29 mouse cellular contexts compared by ENCODE assay signal in genomic region chr7:107044407-107044806, GRCm38 (mm10). TPM values are rescaled to one million over a fixed set of nuclear protein-coding genes. Genes with fewer than 3 reads are reported as not detected.
"Had no signal": no experiment of that assay in that cellular context is flagged by ENCODE, and none has a peak within 500 bp of the region (broad histone marks: within the 10 kb centered on the region; RNA-seq: fewer than 3 reads in every experiment).

No protein-coding gene starts in this region.

- DNase-seq: kidney, adult 8-10 months; kidney, postnatal 10 days; kidney, postnatal 36 days; layer of hippocampus, postnatal 36 days; liver, embryonic 13.5 days; lung, adult 2 months; retina, postnatal 1 day; right cerebral cortex, postnatal 25 days; spleen, adult 18-20 months; thymus, adult 18-20 months; thymus, postnatal 36 days had no signal

- H3K4me3 ChIP-seq: kidney, embryonic 15.5 days; left cerebral cortex, adult 2 months; liver, embryonic 13.5 days; midbrain, embryonic 13.5 days; neural tube, embryonic 12.5 days; neural tube, embryonic 15.5 days had no signal

- H3K9me3 ChIP-seq: kidney, embryonic 15.5 days; liver, embryonic 13.5 days; midbrain, embryonic 13.5 days; neural tube, embryonic 12.5 days; neural tube, embryonic 15.5 days had no signal

- H3K36me3 ChIP-seq: kidney, embryonic 15.5 days; liver, embryonic 13.5 days; midbrain, embryonic 13.5 days; neural tube, embryonic 12.5 days; neural tube, embryonic 15.5 days had no signal

- H3K27me3 ChIP-seq: kidney, embryonic 15.5 days; liver, embryonic 13.5 days; midbrain, embryonic 13.5 days; neural tube, embryonic 12.5 days; neural tube, embryonic 15.5 days had no signal

- H3K4me1 ChIP-seq: kidney, embryonic 15.5 days; liver, embryonic 13.5 days; midbrain, embryonic 13.5 days; neural tube, embryonic 12.5 days; neural tube, embryonic 15.5 days had no signal

- ATAC-seq: midbrain, embryonic 13.5 days; midbrain, embryonic 16.5 days had no signal

- H3K27ac ChIP-seq: kidney, embryonic 15.5 days; left cerebral cortex, adult 2 months; liver, embryonic 13.5 days; midbrain, embryonic 13.5 days; neural tube, embryonic 12.5 days; neural tube, embryonic 15.5 days had no signal

RNA-seq across cellular contexts. Expression of gene Olfr713, which starts 13.4 kb away (rescaled TPM):
- total RNA-seq: layer of hippocampus, adult 8-10 months; layer of hippocampus, postnatal 10 days; layer of hippocampus, postnatal 36 days; left cerebral cortex, adult 2 months; left cerebral cortex, postnatal 10 days; left cerebral cortex, postnatal 36 days; liver, adult 2 months had no signal
- polyA plus RNA-seq: kidney, embryonic 15.5 days; limb, embryonic 11.5 days; limb, embryonic 14.5 days; liver, adult 2 months; liver, embryonic 13.5 days; liver, embryonic 16.5 days; lung, adult 2 months; lung, embryonic 16.5 days; midbrain, embryonic 13.5 days; midbrain, embryonic 16.5 days; neural tube, embryonic 12.5 days; neural tube, embryonic 15.5 days; stomach, embryonic 16.5 days; testis, adult 2 months; urinary bladder, adult 2 months had no signal

RNA-seq across cellular contexts. Expression of gene Olfr714, which starts 26.4 kb away (rescaled TPM):
- total RNA-seq: layer of hippocampus, adult 8-10 months; layer of hippocampus, postnatal 10 days; layer of hippocampus, postnatal 36 days; left cerebral cortex, adult 2 months; left cerebral cortex, postnatal 10 days; left cerebral cortex, postnatal 36 days; liver, adult 2 months had no signal
- polyA plus RNA-seq: kidney, embryonic 15.5 days; limb, embryonic 11.5 days; limb, embryonic 14.5 days; liver, adult 2 months; liver, embryonic 13.5 days; liver, embryonic 16.5 days; lung, adult 2 months; lung, embryonic 16.5 days; midbrain, embryonic 13.5 days; midbrain, embryonic 16.5 days; neural tube, embryonic 12.5 days; neural tube, embryonic 15.5 days; stomach, embryonic 16.5 days; testis, adult 2 months; urinary bladder, adult 2 months had no signal

RNA-seq across cellular contexts. Expression of gene Olfr2, which starts 38.5 kb away (rescaled TPM):
- total RNA-seq: layer of hippocampus, adult 8-10 months; layer of hippocampus, postnatal 10 days; layer of hippocampus, postnatal 36 days; left cerebral cortex, adult 2 months; left cerebral cortex, postnatal 10 days; left cerebral cortex, postnatal 36 days; liver, adult 2 months had no signal
- polyA plus RNA-seq: kidney, embryonic 15.5 days; limb, embryonic 11.5 days; limb, embryonic 14.5 days; liver, adult 2 months; liver, embryonic 13.5 days; liver, embryonic 16.5 days; lung, adult 2 months; lung, embryonic 16.5 days; midbrain, embryonic 13.5 days; midbrain, embryonic 16.5 days; neural tube, embryonic 12.5 days; neural tube, embryonic 15.5 days; stomach, embryonic 16.5 days; urinary bladder, adult 2 months had no signal

RNA-seq across cellular contexts. Expression of gene Olfr17, which starts 48.6 kb away (rescaled TPM):
- total RNA-seq: layer of hippocampus, adult 8-10 months; layer of hippocampus, postnatal 10 days; layer of hippocampus, postnatal 36 days; left cerebral cortex, adult 2 months; left cerebral cortex, postnatal 10 days; left cerebral cortex, postnatal 36 days; liver, adult 2 months had no signal
- polyA plus RNA-seq: kidney, embryonic 15.5 days; limb, embryonic 11.5 days; limb, embryonic 14.5 days; liver, adult 2 months; liver, embryonic 13.5 days; liver, embryonic 16.5 days; lung, adult 2 months; lung, embryonic 16.5 days; midbrain, embryonic 13.5 days; midbrain, embryonic 16.5 days; neural tube, embryonic 12.5 days; neural tube, embryonic 15.5 days; stomach, embryonic 16.5 days; testis, adult 2 months; urinary bladder, adult 2 months had no signal
